Mouse (Mus musculus): Measurements from ENCODE around the gene Ccdc162. TPM values are rescaled to one million over a fixed set of nuclear protein-coding genes. Genes with fewer than 3 reads are reported as not detected.

Gene Ccdc162
- polyA plus RNA-seq, 1 experiment from 2014 or later, result 0.32 TPM

- Histone ChIP-seq H3K36me3 (no peaks in the 10 kb centered on the region), H3K4me1 (peaks cover 12% of the 10 kb centered on the region), H3K9me3 (replicated peaks) (no peaks in the 10 kb centered on the region), H3K27ac (replicated peaks) (no peak overlapping the region), H3K27me3 (ENCODE audit: low read depth, poor library complexity, severe bottlenecking) (no peaks in the 10 kb centered on the region), H3K4me3 (no peak overlapping the region)
- DNase-seq (ENCODE audit: low spot score), result no peak
- 87% methylated on average over 7 of the region's 7 CpGs for WGBS
Measured at GRCm38 (mm10) chr10:41652988-41653387, 63.4 kb downstream of the Ccdc162 start.

DNA sequence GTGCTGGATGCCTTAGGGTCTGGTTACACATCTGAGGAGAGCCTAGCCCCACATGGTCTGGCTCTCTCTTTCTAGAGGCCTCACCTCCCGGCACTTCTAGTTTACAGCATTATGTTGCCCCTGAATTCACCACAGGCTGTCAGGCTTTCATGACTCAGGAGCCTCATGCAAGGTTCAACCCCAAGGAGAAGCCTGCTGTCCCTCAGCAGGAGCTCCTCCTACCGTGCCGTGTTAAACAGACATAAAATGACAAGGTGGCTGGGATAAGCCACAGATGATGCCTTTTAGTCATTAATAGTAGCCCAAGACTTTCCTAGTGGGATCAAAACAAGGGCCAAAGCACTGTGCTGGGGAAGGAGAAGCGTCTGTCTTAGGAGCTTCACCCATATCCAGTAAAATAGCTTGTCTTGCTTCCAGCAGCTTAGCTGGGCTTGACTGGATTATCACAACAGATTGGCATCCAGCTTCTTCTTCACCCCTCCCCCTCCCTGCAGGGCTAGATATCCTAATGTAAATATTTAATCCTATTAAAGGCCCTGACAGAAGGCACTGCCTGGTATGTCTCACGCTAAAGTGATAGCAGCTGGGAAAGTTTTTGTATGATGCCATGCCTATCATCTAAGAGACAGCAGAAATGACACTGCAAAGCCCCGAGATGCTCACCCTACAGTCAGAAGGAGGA, 64.2 kb downstream of the Ccdc162 start:
- no peaks in the 10 kb centered on the region for H3K36me3 ChIP-seq
- peak overlapping the region; percentile 25; the same call in 1 of the 2 replicates for H3K27ac ChIP-seq (replicated peaks)
- H3K4me1 ChIP-seq, result peaks cover 12% of the 10 kb centered on the region
- H3K9me3 ChIP-seq (replicated peaks), result no peaks in the 10 kb centered on the region
- WGBS, result 41% methylated on average over 6 of the region's 6 CpGs
- no peaks in the 10 kb centered on the region for H3K27me3 ChIP-seq (ENCODE audit: low read depth, poor library complexity, severe bottlenecking)
- no peak overlapping the region for H3K4me3 ChIP-seq
- no peak for DNase-seq (ENCODE audit: low spot score)

DNA sequence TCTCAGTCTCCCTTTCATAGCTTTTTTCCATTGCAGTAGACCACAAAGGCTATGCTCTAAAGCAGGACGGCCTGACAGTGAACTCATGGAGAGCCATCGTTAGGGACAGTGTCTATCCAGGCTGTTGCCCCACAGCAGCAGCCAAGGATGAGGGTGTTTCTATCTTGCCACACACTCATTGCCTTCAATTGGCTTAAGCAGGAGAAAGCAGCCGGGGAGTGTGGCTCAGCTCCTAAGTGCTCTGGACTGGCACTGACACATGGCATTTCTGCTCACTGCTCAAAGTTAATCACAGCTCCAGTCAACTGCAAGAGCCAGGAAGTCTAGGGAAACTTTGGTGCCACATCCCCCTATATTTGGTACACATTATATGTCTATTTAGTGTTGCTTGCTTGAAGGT, 64.9 kb downstream of the Ccdc162 start:
- Histone ChIP-seq H3K27ac (replicated peaks) (no peak overlapping the region; the same call in 1 of the 2 replicates), H3K36me3 (no peaks in the 10 kb centered on the region), H3K9me3 (replicated peaks) (no peaks in the 10 kb centered on the region), H3K4me3 (no peak overlapping the region), H3K4me1 (peaks cover 12% of the 10 kb centered on the region), H3K27me3 (ENCODE audit: low read depth, poor library complexity, severe bottlenecking) (no peaks in the 10 kb centered on the region)
- no peak for DNase-seq (ENCODE audit: low spot score)
- 91% methylated on average over 3 of the region's 3 CpGs for WGBS

- Histone ChIP-seq H3K27ac (replicated peaks) (no peak overlapping the region), H3K4me1 (peaks cover 12% of the 10 kb centered on the region), H3K27me3 (ENCODE audit: low read depth, poor library complexity, severe bottlenecking) (no peaks in the 10 kb centered on the region), H3K36me3 (no peaks in the 10 kb centered on the region), H3K4me3 (no peak overlapping the region), H3K9me3 (replicated peaks) (no peaks in the 10 kb centered on the region)
- WGBS, result 83% methylated on average over 4 of the region's 5 CpGs
- DNase-seq (ENCODE audit: low spot score), result no peak
Measured at GRCm38 (mm10) chr10:41649186-41649585, 67.2 kb downstream of the Ccdc162 start.

DNA sequence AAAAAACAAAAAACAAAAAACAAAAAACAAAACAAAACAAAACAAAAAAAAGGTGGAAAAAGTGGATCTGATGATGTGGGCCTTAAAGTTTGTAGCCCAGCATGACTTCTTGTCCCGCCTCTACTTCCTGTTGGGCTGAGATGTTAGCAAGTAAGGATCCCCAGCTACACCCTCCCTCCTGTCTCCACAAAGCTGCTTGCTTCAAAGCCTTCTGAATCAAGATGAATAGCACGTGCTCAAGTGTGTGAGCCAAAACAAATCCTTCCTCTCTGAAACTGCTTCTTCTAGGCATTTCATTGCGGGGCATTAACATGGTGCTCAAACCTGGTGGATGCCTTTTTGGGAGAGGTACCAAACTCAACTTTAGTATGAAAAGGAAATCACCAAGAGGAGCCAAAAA, 77.7 kb downstream of the Ccdc162 start:
- no peaks in the 10 kb centered on the region for H3K27me3 ChIP-seq (ENCODE audit: low read depth, poor library complexity, severe bottlenecking)
- H3K27ac ChIP-seq (replicated peaks), result no peak overlapping the region
- no peaks in the 10 kb centered on the region for H3K4me1 ChIP-seq
- DNase-seq (ENCODE audit: low spot score), result no peak
- H3K9me3 ChIP-seq (replicated peaks), result no peaks in the 10 kb centered on the region
- WGBS, result 74% methylated on average over 3 of the region's 3 CpGs
- no peaks in the 10 kb centered on the region for H3K36me3 ChIP-seq
- H3K4me3 ChIP-seq, result no peak overlapping the region

DNA sequence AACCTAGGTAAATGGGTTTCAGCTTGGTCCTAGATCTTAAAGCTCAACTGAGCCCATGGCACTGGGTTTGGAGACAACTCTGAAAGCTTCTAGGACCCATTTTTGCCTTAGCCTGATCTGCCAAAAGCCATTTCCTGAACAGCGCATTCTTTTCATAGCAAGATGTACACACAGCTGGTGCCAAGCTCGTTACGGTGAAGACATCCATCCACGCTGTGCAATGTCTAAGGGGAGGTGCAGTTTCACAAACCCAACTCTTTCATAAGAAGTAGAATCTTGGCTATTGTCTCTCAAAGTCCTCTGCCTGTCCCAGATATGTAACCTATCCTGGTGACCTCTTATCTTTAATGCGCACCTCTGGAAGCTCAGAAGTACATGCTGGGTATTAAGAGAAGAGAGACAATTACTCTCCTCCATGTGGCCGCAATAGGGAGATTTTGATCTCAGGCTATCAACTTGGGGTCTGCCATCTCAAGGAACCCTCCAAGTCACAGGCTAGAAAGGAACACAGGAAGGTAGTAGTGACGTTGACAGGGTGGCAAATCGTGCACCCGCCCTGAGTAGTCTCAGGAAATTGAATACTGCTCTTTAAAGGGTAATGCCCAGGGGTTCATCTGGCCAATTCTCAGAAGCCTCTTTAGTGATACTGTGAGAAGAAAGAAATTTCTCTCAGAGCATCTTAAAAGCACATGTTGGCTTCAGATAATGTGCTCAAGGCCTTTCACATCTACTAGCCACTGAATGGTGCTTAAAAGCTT, 81.0 kb downstream of the Ccdc162 start:
- H3K36me3 ChIP-seq, result no peaks in the 10 kb centered on the region
- H3K4me1 ChIP-seq, result no peaks in the 10 kb centered on the region
- no peak overlapping the region for H3K4me3 ChIP-seq
- DNase-seq (ENCODE audit: low spot score), result no peak
- H3K27me3 ChIP-seq (ENCODE audit: low read depth, poor library complexity, severe bottlenecking), result no peaks in the 10 kb centered on the region
- 87% methylated on average over 9 of the region's 9 CpGs for WGBS
- H3K9me3 ChIP-seq (replicated peaks), result no peaks in the 10 kb centered on the region
- no peak overlapping the region for H3K27ac ChIP-seq (replicated peaks)

DNA sequence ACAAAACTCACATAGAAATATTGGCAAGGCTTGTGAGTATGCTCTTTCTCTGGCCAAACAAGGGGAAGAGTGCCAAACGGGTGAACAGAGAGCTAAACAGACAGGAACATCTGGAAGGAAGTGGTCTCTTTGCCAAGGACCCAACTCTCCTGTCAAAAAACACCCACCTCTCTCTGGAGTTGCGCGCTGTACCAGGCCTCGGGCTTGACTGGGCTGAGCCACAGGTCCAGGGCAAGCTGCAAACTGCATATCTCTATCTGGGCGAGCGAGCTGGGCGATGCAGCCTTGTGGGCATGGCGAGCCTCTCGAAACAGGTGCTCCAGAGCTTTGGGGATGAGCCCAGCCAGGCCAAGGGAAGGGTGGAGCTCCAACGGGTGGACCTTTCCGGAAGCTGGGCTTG, 82.6 kb downstream of the Ccdc162 start:
- Histone ChIP-seq H3K27ac (replicated peaks) (no peak overlapping the region), H3K27me3 (ENCODE audit: low read depth, poor library complexity, severe bottlenecking) (no peaks in the 10 kb centered on the region), H3K36me3 (no peaks in the 10 kb centered on the region), H3K4me3 (no peak overlapping the region), H3K4me1 (no peaks in the 10 kb centered on the region), H3K9me3 (replicated peaks) (no peaks in the 10 kb centered on the region)
- 92% methylated on average over 11 of the region's 11 CpGs for WGBS
- no peak for DNase-seq (ENCODE audit: low spot score)

DNA sequence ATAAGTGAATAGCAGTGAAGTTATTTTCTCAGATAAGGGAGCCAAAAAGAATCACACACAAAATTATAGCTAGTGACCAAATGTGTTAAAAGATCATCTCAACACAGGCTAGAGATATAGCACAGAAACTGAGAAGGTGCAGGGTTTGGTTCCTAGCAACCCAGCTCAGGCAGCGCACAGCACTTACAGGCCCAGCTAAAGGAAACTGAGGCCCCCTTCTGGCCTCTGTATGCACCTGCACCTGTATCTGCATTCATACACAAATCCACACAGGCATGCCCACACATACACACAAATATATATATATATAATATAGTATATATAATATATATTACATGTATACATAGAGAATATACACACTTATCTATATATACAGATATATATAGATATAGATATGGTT, 84.4 kb downstream of the Ccdc162 start:
- no peak for DNase-seq (ENCODE audit: low spot score)
- H3K36me3 ChIP-seq, result no peaks in the 10 kb centered on the region
- no peaks in the 10 kb centered on the region for H3K27me3 ChIP-seq (ENCODE audit: low read depth, poor library complexity, severe bottlenecking)
- no peak overlapping the region for H3K4me3 ChIP-seq
- no peaks in the 10 kb centered on the region for H3K9me3 ChIP-seq (replicated peaks)
- H3K4me1 ChIP-seq, result no peaks in the 10 kb centered on the region
- 96% methylated on average over 1 of the region's 1 CpGs for WGBS
- H3K27ac ChIP-seq (replicated peaks), result no peak overlapping the region

GRCm38 (mm10) chr10:41626996-41627395, 89.4 kb downstream of the Ccdc162 start:
- DNase-seq (ENCODE audit: low spot score), result no peak
- 74% methylated on average over 3 of the region's 3 CpGs for WGBS

GRCm38 (mm10) chr10:41619988-41620387, 96.4 kb downstream of the Ccdc162 start:
- Histone ChIP-seq H3K36me3 (no peaks in the 10 kb centered on the region), H3K27me3 (ENCODE audit: low read depth, poor library complexity, severe bottlenecking) (no peaks in the 10 kb centered on the region), H3K9me3 (replicated peaks) (no peaks in the 10 kb centered on the region), H3K27ac (replicated peaks) (no peak overlapping the region), H3K4me1 (no peaks in the 10 kb centered on the region), H3K4me3 (no peak overlapping the region)
- 93% methylated on average over 2 of the region's 2 CpGs for WGBS
- DNase-seq (ENCODE audit: low spot score), result no peak

More at GRCm38 (mm10) chr10:41626996-41627395, 89.4 kb downstream of the Ccdc162 start:
- no peaks in the 10 kb centered on the region for H3K27me3 ChIP-seq (ENCODE audit: low read depth, poor library complexity, severe bottlenecking)
- H3K27ac ChIP-seq (replicated peaks), result no peak overlapping the region
- H3K9me3 ChIP-seq (replicated peaks), result no peaks in the 10 kb centered on the region
- no peaks in the 10 kb centered on the region for H3K4me1 ChIP-seq
- H3K36me3 ChIP-seq, result no peaks in the 10 kb centered on the region
- H3K4me3 ChIP-seq, result no peak overlapping the region

DNA sequence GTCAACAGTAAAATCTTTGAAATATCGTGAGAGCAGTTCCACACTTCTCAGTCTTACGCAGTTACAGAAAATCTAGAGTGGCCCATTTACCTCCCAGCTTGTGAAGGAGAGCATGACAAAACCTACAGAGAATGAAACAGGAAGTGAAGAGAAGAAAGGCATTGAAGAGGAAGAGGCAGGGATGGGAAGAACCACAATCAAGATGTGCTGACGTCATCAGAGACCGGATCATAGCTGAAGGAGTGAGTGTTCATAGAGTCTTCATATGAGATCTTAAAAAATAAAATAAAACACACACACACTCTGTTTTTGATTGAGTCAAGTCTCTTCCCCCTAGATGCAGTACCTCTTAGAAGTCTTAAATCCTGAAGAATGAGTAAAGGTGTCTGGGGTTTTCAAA, 100.9 kb downstream of the Ccdc162 start:
- H3K36me3 ChIP-seq, result no peaks in the 10 kb centered on the region
- WGBS, result 91% methylated on average over 4 of the region's 4 CpGs
- no peaks in the 10 kb centered on the region for H3K4me1 ChIP-seq
- H3K27ac ChIP-seq (replicated peaks), result no peak overlapping the region
- no peaks in the 10 kb centered on the region for H3K27me3 ChIP-seq (ENCODE audit: low read depth, poor library complexity, severe bottlenecking)
- DNase-seq (ENCODE audit: low spot score), result no peak
- H3K9me3 ChIP-seq (replicated peaks), result no peaks in the 10 kb centered on the region
- no peak overlapping the region for H3K4me3 ChIP-seq

DNA sequence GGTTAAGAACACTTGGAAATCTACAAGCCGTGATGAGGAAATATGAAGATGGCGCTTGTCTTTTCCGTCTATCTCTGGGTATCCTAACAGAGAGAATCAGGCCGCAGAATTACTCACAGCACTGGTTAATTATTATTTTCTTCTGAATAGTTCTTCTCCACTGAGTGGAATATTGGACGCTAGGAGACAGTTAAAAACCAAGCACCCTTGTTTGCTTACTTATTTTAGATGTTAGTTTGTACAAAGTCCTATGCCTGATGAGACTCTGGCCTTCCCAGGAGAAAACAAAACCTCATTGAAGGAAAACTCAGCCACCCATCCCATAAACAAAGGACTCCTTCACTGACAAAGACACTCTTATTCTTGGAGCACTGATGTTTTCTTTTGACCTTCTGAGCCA, 104.5 kb downstream of the Ccdc162 start:
- H3K4me1 ChIP-seq, result no peaks in the 10 kb centered on the region
- WGBS, result 83% methylated on average over 5 of the region's 5 CpGs
- no peaks in the 10 kb centered on the region for H3K27me3 ChIP-seq (ENCODE audit: low read depth, poor library complexity, severe bottlenecking)
- no peak for DNase-seq (ENCODE audit: low spot score)
- no peaks in the 10 kb centered on the region for H3K36me3 ChIP-seq
- no peaks in the 10 kb centered on the region for H3K9me3 ChIP-seq (replicated peaks)
- H3K27ac ChIP-seq (replicated peaks), result no peak overlapping the region
- H3K4me3 ChIP-seq, result no peak overlapping the region

- Histone ChIP-seq H3K36me3 (no peaks in the 10 kb centered on the region), H3K27me3 (ENCODE audit: low read depth, poor library complexity, severe bottlenecking) (no peaks in the 10 kb centered on the region), H3K4me3 (no peak overlapping the region), H3K27ac (replicated peaks) (no peak overlapping the region), H3K9me3 (replicated peaks) (no peaks in the 10 kb centered on the region), H3K4me1 (no peaks in the 10 kb centered on the region)
- 89% methylated on average over 1 of the region's 1 CpGs for WGBS
- DNase-seq (ENCODE audit: low spot score), result no peak
Measured at GRCm38 (mm10) chr10:41609475-41609874, 107.0 kb downstream of the Ccdc162 start.
